Mouse (Mus musculus) liver, postnatal 0 days (tissue): ENCODE measurements around the gene Ifnar1. TPM values are rescaled to one million over a fixed set of nuclear protein-coding genes. Genes with fewer than 3 reads are reported as not detected.

Experiments
- ATAC-seq: fragments of 200-750 bp; cut with Nextera tagmentation; 2 replicates; pipeline ENCODE4 v1.8.0; 2017; ENCODE audit warnings: mild to moderate bottlenecking, moderate library complexity
- DNase-seq: peaks from one replicate; pipeline ENCODE4 v3.0.0-alpha.2; 2016
- H3K27ac ChIP-seq: fragments of 300-500 bp; sonication (generic); 2 replicates; pipeline ENCODE4 v1.5.1; 2014; ENCODE audit warnings: antibody characterized with exemption, moderate library complexity, mild to moderate bottlenecking, low read depth
- H3K27me3 ChIP-seq: fragments of 300-500 bp; sonication (generic); 2 replicates; pipeline ENCODE4 v1.6.1; 2014; ENCODE audit warnings: low read length, control low read depth, mixed read lengths; ENCODE audit not compliant: insufficient read depth
- H3K36me3 ChIP-seq: fragments of 300-500 bp; sonication (generic); replicated peaks from 2 replicates; pipeline ENCODE4 v1.6.1; 2014; ENCODE audit warnings: mild to moderate bottlenecking, control low read depth, low read length, moderate library complexity, mixed read lengths; ENCODE audit not compliant: insufficient read depth
- H3K4me1 ChIP-seq: fragments of 300-500 bp; sonication (generic); 2 replicates; pipeline ENCODE4 v1.6.1; 2014; ENCODE audit warnings: antibody characterized with exemption, mild to moderate bottlenecking, control low read depth; ENCODE audit not compliant: insufficient read depth
- H3K4me2 ChIP-seq: fragments of 300-500 bp; sonication (generic); 2 replicates; pipeline ENCODE4 v1.6.1; 2014; ENCODE audit warnings: low read depth, mild to moderate bottlenecking, low read length, moderate library complexity, mixed read lengths
- H3K4me3 ChIP-seq: fragments of 300-500 bp; sonication (generic); 2 replicates; pipeline ENCODE4 v1.5.1; 2014; ENCODE audit warnings: low read depth, low read length
- H3K9ac ChIP-seq: fragments of 300-500 bp; sonication (generic); replicated peaks from 2 replicates; pipeline ENCODE4 v1.6.1; 2014; ENCODE audit warnings: mild to moderate bottlenecking, moderate library complexity
- H3K9me3 ChIP-seq: fragments of 300-500 bp; sonication (generic); 2 replicates; pipeline ENCODE4 v1.6.1; 2016; ENCODE audit warnings: mild to moderate bottlenecking, control low read depth, low read length, mixed read lengths
- CTCF ChIP-seq: sonication (generic); IDR thresholded peaks from 2 replicates; pipeline ENCODE4 v1.5.1; 2016; ENCODE audit warnings: antibody characterized with exemption, low read depth
- EP300 ChIP-seq: IDR thresholded peaks from 2 replicates; pipeline ENCODE4 v1.6.1; 2016; ENCODE audit warnings: antibody characterized with exemption, low read depth, mild to moderate bottlenecking
- WGBS: fragments of 180-500 bp; shearing (Covaris S2); extraction: QIAGEN DNeasy Blood & Tissue Kit; methylation state at CpG from one replicate; pipeline ENCODE4 v1.1.7; 2014; ENCODE audit not compliant: insufficient replicate concordance; 5-methylcytosine and 5-hydroxymethylcytosine counted together
- polyA plus RNA-seq: library from polyadenylated mRNA; unstranded; fragments of >200 nt; fragmentation: Nextera tagmentation; extraction: Ambion mirVana; gene quantifications from 2 replicates; pipeline ENCODE4 v1.2.1, GENCODE M21; 2015

The Ifnar1 gene
- polyA plus RNA-seq, 1 experiment from 2014 or later: 16.3 TPM

DNA sequence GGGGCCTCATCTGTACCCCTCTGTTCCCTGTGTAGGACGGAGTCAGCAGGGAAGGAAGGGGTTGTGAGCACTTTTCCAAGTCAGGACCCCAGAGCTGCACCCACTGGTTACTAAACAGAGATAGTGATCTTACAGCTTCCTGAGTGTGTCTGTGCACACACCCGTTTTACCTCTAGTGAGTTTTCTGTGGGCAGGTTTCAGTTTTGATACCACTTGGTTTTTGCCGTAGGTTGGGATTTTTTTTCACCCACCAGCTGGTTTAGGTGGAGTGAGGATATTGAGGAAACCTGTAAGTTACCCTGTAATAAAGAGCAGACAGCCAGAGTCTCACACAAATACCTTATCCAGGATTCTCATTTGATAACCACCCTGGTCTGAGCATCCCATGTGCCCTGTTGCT, 14.6 kb upstream of the Ifnar1 start:
- Histone ChIP-seq H3K4me2 (no peak overlapping the region), H3K9me3 (no peaks in the 10 kb centered on the region), H3K27ac (no peak overlapping the region), H3K27me3 (no peaks in the 10 kb centered on the region), H3K4me3 (no peak overlapping the region), H3K36me3 (peaks cover 15% of the 10 kb centered on the region; the same call in 1 of the 2 replicates), H3K9ac (no peak overlapping the region), H3K4me1 (peaks cover 8% of the 10 kb centered on the region)
- TF ChIP-seq EP300 (no peak), CTCF (no peak)
- DNase-seq (no peak), ATAC-seq (no peak)
- 71% methylated on average over 3 of the region's 3 CpGs for WGBS

DNA sequence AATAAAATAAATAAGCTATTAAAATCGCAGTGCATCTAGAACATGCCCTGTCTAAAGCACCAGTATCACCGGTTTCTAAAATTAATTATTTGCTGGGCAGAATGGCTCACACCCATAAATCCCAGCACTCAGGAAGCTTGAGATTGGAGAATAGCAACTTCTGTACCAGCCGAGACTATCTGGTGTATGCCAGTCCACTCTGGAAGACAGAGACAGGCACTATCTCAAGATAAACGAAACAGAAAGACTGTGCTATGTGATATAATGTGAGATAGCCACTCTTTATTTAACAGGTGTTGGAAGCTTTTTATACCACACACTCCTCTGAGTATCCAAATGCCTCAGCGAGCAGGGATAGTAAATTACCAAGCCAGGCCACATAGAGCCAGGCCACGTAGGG, 13.6 kb upstream of the Ifnar1 start:
- DNase-seq (no peak), ATAC-seq (no peak)
- Histone ChIP-seq H3K4me1 (peaks cover 3% of the 10 kb centered on the region; the same call in 1 of the 2 replicates), H3K4me2 (no peak overlapping the region), H3K9ac (no peak overlapping the region), H3K36me3 (peaks cover 15% of the 10 kb centered on the region; the same call in 1 of the 2 replicates), H3K4me3 (no peak overlapping the region), H3K27ac (no peak overlapping the region), H3K27me3 (no peaks in the 10 kb centered on the region), H3K9me3 (no peaks in the 10 kb centered on the region)
- TF ChIP-seq CTCF (no peak), EP300 (peak; percentile 74)
- WGBS: 64% methylated on average over 6 of the region's 6 CpGs

DNA sequence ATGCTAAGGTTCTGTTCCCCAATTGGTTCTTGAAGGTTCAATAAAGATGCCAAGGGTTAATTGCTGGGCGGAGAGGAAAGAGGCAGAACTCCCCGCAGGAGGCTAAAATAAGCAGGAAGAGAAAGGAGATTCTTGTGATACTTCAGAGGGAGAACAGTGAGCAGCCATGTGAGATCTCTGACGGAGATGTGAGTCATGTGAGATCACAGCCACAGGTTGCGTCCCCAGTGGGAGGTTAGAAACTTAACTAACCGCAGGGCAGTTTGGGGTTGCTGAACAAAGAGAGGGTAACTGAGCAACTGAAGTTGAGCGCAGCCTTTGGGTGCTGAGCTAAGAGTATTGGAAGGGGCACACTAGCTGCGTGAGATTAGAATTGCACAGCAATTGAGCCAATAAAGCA, 9.3 kb upstream of the Ifnar1 start:
- WGBS: 58% methylated on average over 7 of the region's 7 CpGs
- TF ChIP-seq CTCF: no peak
- TF ChIP-seq EP300: no peak
- ATAC-seq (no peak), DNase-seq (no peak)
- Histone ChIP-seq H3K4me1 (peaks cover 7% of the 10 kb centered on the region; the same call in 1 of the 2 replicates), H3K27ac (no peak overlapping the region), H3K36me3 (no peaks in the 10 kb centered on the region), H3K4me3 (no peak overlapping the region), H3K9me3 (no peaks in the 10 kb centered on the region), H3K9ac (no peak overlapping the region), H3K27me3 (no peaks in the 10 kb centered on the region), H3K4me2 (no peak overlapping the region)

DNA sequence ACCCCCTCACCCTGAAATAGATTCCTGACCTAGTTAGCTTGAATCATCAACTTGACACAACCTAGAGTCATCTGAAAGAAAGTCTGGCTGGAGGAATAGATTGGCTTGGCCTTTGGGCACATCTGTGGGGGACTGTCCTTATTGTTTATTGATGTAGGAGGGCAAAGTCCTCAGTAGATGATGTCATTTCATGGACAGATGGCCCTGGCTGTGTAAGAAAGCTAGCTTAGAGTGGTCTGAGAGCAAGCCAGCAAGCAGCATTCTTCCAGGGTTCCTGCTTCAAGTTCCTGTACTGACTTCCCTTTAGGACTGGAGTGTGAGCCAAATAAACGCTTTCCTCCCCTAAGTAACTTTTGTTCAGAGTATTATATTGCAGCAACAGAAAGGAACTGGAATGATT, 7.0 kb upstream of the Ifnar1 start:
- Histone ChIP-seq H3K27me3 (no peaks in the 10 kb centered on the region), H3K4me2 (no peak overlapping the region), H3K36me3 (no peaks in the 10 kb centered on the region), H3K4me1 (peaks cover 7% of the 10 kb centered on the region; the same call in 1 of the 2 replicates), H3K27ac (no peak overlapping the region), H3K9me3 (no peaks in the 10 kb centered on the region), H3K9ac (no peak overlapping the region), H3K4me3 (no peak overlapping the region)
- TF ChIP-seq CTCF: no peak
- no peak for TF ChIP-seq EP300
- peak; percentile 29; the same call in 1 of the 2 replicates for ATAC-seq
- 61% methylated on average over 1 of the region's 1 CpGs for WGBS
- DNase-seq: no peak

DNA sequence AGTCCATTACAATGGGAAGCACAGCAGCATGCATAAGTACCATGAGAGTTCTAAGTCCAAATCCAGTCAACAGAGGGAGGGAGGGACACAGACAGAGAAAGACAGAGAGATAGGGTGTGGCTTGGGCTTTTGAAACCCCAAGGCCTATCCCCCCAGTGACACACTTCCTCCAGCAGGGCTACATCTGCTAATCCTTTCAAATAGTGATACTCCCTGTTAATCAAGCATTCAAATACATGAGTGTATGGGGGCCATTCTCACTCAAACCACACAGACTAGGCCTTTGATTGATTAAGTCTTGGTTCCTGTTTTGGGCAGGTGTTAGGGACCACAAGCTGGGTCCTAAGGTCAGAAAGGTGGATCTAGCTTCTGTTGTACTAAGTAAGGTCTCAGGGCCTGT, 4.5 kb upstream of the Ifnar1 start:
- Histone ChIP-seq H3K4me2 (no peak overlapping the region), H3K27me3 (no peaks in the 10 kb centered on the region), H3K9ac (no peak overlapping the region), H3K9me3 (no peaks in the 10 kb centered on the region), H3K36me3 (no peaks in the 10 kb centered on the region), H3K4me3 (no peak overlapping the region), H3K27ac (no peak overlapping the region), H3K4me1 (peaks cover 12% of the 10 kb centered on the region)
- DNase-seq (no peak), ATAC-seq (no peak)
- TF ChIP-seq EP300 (no peak), CTCF (peak; percentile 8; the same call in 1 of the 2 replicates)

DNA sequence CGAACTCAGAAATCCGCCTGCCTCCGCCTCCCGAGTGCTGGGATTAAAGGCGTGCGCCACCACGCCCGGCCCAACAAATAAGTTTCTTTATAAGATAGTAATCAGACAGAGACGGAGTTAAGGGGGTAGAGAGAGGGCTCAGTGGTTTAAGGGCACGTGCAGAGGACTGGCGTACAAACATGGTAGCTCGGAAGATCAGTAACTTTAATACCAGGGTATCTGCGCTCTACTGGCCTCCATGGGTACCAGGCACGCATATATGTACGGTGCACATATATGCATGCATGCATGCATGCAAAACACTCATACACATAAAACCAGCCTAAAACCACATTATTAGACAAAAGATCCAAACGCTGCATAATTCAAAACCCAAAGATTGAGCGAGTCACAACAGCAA, 651 bp upstream of the Ifnar1 start:
- Histone ChIP-seq H3K9ac (peak overlapping the region; percentile 57), H3K4me1 (peaks cover 24% of the 10 kb centered on the region), H3K27me3 (no peaks in the 10 kb centered on the region), H3K27ac (peak overlapping the region; percentile 97), H3K4me2 (peak overlapping the region; percentile 66), H3K36me3 (0 out of 2 replicates have a peak, but pooled peaks cover 2% of the 10 kb centered on the region), H3K4me3 (peak overlapping the region; percentile 82), H3K9me3 (no peaks in the 10 kb centered on the region)
- WGBS: 45% methylated on average over 17 of the region's 17 CpGs
- TF ChIP-seq CTCF (no peak), EP300 (no peak)
- ATAC-seq (no peak), DNase-seq (no peak)

DNA sequence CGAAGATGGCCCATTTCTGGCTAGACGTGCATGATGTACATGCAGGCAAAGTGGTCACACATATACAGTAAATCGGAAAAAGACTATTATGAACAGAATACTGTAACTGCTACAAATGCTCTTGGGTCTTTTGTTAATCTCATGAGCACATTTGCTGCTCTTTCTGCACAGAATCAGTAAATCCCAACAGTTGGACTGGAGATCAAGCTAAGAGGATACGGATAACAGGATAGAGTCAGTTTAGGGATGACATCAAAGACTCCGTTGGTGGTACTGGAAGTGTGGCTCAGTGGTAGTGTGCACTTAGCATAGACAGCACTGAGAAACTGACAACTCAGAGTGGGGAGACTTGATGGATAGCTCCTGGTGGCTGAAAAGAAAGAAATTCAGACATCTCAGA, 803 bp downstream of the Ifnar1 start:
- DNase-seq: no peak
- Histone ChIP-seq H3K27ac (peak overlapping the region; percentile 97), H3K4me3 (peak overlapping the region; percentile 82), H3K36me3 (peaks cover 17% of the 10 kb centered on the region), H3K4me1 (peaks cover 20% of the 10 kb centered on the region), H3K27me3 (no peaks in the 10 kb centered on the region), H3K4me2 (peak overlapping the region; percentile 66), H3K9ac (peak overlapping the region; percentile 86), H3K9me3 (no peaks in the 10 kb centered on the region)
- TF ChIP-seq CTCF: no peak
- no peak for TF ChIP-seq EP300
- 29% methylated on average over 5 of the region's 5 CpGs for whole genome bisulfite sequencing
- ATAC-seq: no peak
